18 mouse cellular contexts compared by ENCODE assay signal in the genomic region with DNA sequence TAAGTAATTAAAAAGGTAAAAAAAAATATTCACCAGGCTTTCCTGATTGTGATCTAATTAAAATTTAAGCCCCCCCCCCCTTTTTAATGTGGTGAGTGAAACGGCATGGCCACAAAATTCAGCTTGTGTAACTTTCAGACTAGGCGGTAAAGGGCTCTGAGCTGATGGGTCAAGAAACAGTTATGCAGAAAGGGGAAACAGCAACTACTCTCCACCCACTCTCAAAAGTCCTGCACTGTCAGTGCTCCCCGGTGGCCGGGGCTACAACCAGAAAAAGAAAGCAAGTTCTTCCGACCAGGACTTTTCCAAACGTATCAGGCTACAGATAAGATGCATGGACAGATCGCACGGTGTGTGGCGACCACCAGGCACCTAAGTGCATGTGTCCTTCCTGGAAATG.
DNase-seq lines count a peak whose midpoint lies in the region; ATAC-seq lines count a peak whose summit lies in the region.
"Had no signal": no experiment of that assay in that cellular context is flagged by ENCODE, and none has a peak within 500 bp of the region (broad histone marks: within the 10 kb centered on the region; RNA-seq: fewer than 3 reads in every experiment).

No protein-coding gene starts in this region.

- DNase-seq in frontal cortex, adult 2 months (ENCODE audit: extremely low spot score in 1 of 2, low spot score in 1 of 2), result no peak
- DNase-seq in heart, adult 9 months (ENCODE audit: low spot score in 2 of 2), result no peak
- DNase-seq in T-cell, adult 2 months (ENCODE audit: low spot score), result no peak
- DNase-seq in thymus, postnatal 10 days (ENCODE audit: low spot score in 2 of 2), result no peak
- DNase-seq: adrenal gland, adult 8-10 months; adrenal gland, postnatal 14 days; adrenal gland, postnatal 36 days; cerebellum, adult 11-12 months; cerebellum, adult 2 months; cerebellum, adult 9-10 months; cerebellum, postnatal 10 days; cerebellum, postnatal 25 days; embryo, embryonic 11 days had no signal

- peak; percentile 52; the same call in 1 of the 2 replicates for ATAC-seq in common myeloid progenitor, adult 5-6 weeks (replicated peaks; ENCODE audit: low read depth, poor library complexity, severe bottlenecking)
- peak; percentile 37 to 41; a peak in 1 of 4 replicates for ATAC-seq in hematopoietic stem cell, adult 5-6 weeks (replicated peaks in 1 of 2; ENCODE audit: insufficient read depth in 1 of 2, low FRiP score in 2 of 2, low TSS enrichment in 1 of 2, low read depth in 1 of 2, poor library complexity in 2 of 2, severe bottlenecking in 2 of 2)
- ATAC-seq in megakaryocyte progenitor cell, adult 5-6 weeks (replicated peaks; ENCODE audit: poor library complexity), result peak; percentile 81
- ATAC-seq: activated CD4-positive, CD25-positive, alpha-beta regulatory T cell, adult 4 months; forebrain, embryonic 16.5 days had no signal
